Mouse (Mus musculus): Measurements from ENCODE around the gene Olfr1432. TPM values are rescaled to one million over a fixed set of nuclear protein-coding genes. Genes with fewer than 3 reads are reported as not detected.
"Not testable (repeated sequence)": the region's sequence is repeated elsewhere in the genome, so short reads cannot be mapped to it uniquely, and the experiment has no call there.

The Olfr1432 gene
- not detected in 2 replicates for polyA plus RNA-seq (2014; fragmentation: Nextera tagmentation; extraction: Ambion mirVana)

DNA sequence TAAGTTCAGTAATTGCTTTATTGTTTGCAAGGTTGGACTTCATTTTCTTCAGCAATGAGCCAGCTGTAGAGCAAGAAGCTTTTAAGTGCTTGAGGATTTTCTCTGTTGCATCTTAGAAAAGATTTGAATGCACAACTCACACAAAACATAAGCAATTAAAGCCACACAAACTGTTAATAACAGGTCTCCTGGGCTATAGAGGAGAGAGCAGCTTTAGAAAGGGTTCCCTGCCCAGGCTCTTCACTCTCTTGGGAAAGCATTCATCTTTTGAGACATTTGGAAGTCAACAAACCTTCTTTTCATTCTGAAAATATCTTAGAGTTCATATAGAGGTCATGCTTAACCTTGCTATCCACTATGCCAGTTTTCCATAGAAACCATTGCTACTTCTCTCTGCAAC is at the start of gene Olfr1432:
Olfr1432 (minus strand) TSS at position 101 of the 400 bp plus-strand sequence.
- not testable (repeated sequence) for ATAC-seq (replicated peaks; ENCODE audit: low FRiP score); DNase-seq (ENCODE audit: low spot score); H3K4me1 ChIP-seq (replicated peaks; ENCODE audit: control insufficient read depth, insufficient read depth, low read length); H3K27me3 ChIP-seq (ENCODE audit: control insufficient read depth, insufficient read depth, low read length); H3K9me3 ChIP-seq (ENCODE audit: control insufficient read depth, low read length); H3K9ac ChIP-seq (ENCODE audit: low read length); H3K27ac ChIP-seq (ENCODE audit: low read depth, low read length); H3K4me2 ChIP-seq (ENCODE audit: low read depth, low read length, severe bottlenecking); H3K4me3 ChIP-seq (ENCODE audit: low read depth, low read length); H3K36me3 ChIP-seq (ENCODE audit: control insufficient read depth, insufficient read depth, low read length)

DNA sequence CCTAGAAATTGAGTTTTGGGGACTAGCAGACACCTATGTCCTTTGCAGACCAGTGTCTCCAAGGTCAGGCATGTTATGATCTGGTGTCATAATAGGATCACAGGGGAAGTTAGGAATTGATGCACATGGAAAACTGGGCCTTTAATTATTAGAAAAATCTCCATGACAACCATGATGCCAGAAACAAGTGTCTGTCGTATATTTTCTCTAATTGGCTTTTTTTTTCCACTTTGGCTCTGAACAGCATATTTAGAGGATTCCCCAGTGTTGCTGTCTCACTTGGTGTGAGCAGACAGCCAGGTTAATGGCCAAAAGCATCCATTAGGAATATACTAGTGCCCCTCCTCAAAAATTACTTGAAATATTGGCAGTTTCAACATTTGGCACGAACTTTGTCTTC is 47.2 kb upstream of the Olfr1432 start, which contains the start of gene Olfr1434:
Olfr1434 (plus strand) TSS at position 301 of the 400 bp plus-strand sequence.
- no peaks in the 10 kb centered on the region for H3K9me3 ChIP-seq (ENCODE audit: control insufficient read depth, low read length)
- 77% methylated on average over 2 of the region's 2 CpGs for WGBS
- DNase-seq (ENCODE audit: low spot score) = no peak
- no peak within 1 kb of the TSS for H3K4me2 ChIP-seq (ENCODE audit: low read depth, low read length, severe bottlenecking)
- H3K4me1 ChIP-seq (replicated peaks; ENCODE audit: control insufficient read depth, insufficient read depth, low read length) = no peaks in the 10 kb centered on the region
- H3K4me3 ChIP-seq (ENCODE audit: low read depth, low read length) = no peak within 1 kb of the TSS
- H3K27me3 ChIP-seq (ENCODE audit: control insufficient read depth, insufficient read depth, low read length) = no peaks in the 10 kb centered on the region
- no peaks in the 10 kb centered on the region for H3K36me3 ChIP-seq (ENCODE audit: control insufficient read depth, insufficient read depth, low read length)
- H3K27ac ChIP-seq (ENCODE audit: low read depth, low read length) = no peak within 1 kb of the TSS
- H3K9ac ChIP-seq (ENCODE audit: low read length) = no peak within 1 kb of the TSS
- ATAC-seq (replicated peaks; ENCODE audit: low FRiP score) = no peak

DNA sequence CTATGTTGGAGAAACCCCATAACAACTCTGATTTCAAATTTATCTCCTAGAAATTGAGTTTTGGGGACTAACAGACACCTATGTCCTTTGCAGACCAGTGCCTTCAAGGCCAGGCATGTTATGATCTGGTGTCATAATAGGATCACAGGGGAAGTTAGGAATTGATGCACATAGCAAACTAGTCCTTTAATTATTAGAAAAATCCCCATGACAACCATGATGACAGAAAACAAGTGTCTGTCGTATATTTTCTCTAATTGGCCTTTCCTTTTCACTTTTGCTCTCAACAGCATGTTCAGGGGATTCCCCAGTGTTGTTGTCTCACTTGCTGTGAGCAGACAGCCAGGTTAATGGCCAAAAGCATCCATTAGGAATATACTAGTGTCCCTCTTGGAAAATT is 28.3 kb upstream of the Olfr1432 start, which contains the start of gene Olfr235:
Olfr235 (plus strand) TSS at position 301 of the 400 bp plus-strand sequence.
- WGBS = 81% methylated on average over 1 of the region's 1 CpGs
- no peak within 1 kb of the TSS for H3K4me3 ChIP-seq (ENCODE audit: low read depth, low read length)
- H3K27ac ChIP-seq (ENCODE audit: low read depth, low read length) = no peak within 1 kb of the TSS
- DNase-seq (ENCODE audit: low spot score) = no peak
- no peaks in the 10 kb centered on the region for H3K36me3 ChIP-seq (ENCODE audit: control insufficient read depth, insufficient read depth, low read length)
- no peaks in the 10 kb centered on the region for H3K9me3 ChIP-seq (ENCODE audit: control insufficient read depth, low read length)
- H3K4me1 ChIP-seq (replicated peaks; ENCODE audit: control insufficient read depth, insufficient read depth, low read length) = no peaks in the 10 kb centered on the region
- H3K4me2 ChIP-seq (ENCODE audit: low read depth, low read length, severe bottlenecking) = no peak within 1 kb of the TSS
- ATAC-seq (replicated peaks; ENCODE audit: low FRiP score) = no peak
- H3K9ac ChIP-seq (ENCODE audit: low read length) = no peak within 1 kb of the TSS
- no peaks in the 10 kb centered on the region for H3K27me3 ChIP-seq (ENCODE audit: control insufficient read depth, insufficient read depth, low read length)

DNA sequence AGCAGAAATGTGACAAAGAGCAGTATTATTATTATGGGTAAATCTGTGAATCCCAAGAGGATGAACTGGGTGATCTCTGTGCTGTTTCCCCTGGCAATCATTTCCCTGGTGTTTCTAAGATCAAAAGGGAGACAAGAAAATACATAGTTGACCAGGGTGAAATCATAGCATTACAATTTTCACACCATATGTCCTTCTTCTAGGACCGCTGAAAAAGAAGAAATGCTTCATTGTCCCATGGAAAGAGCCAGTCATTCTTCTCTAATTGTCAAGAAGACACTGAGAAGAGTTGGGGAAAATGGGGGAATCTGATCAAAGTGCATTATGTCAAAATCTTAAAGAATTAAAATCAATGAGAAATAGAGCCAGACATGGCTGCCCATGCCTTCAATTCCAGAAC is 9.2 kb upstream of the Olfr1432 start, which contains the start of gene Olfr262:
Olfr262 (minus strand) TSS at position 101 of the 400 bp plus-strand sequence.
- Histone ChIP-seq H3K9me3 (ENCODE audit: control insufficient read depth, low read length) (no peaks in the 10 kb centered on the region), H3K9ac (ENCODE audit: low read length) (no peak within 1 kb of the TSS), H3K27me3 (ENCODE audit: control insufficient read depth, insufficient read depth, low read length) (no peaks in the 10 kb centered on the region), H3K27ac (ENCODE audit: low read depth, low read length) (no peak within 1 kb of the TSS), H3K4me2 (ENCODE audit: low read depth, low read length, severe bottlenecking) (no peak within 1 kb of the TSS), H3K4me3 (ENCODE audit: low read depth, low read length) (no peak within 1 kb of the TSS), H3K36me3 (ENCODE audit: control insufficient read depth, insufficient read depth, low read length) (no peaks in the 10 kb centered on the region), H3K4me1 (replicated peaks; ENCODE audit: control insufficient read depth, insufficient read depth, low read length) (no peaks in the 10 kb centered on the region)
- no peak for DNase-seq (ENCODE audit: low spot score)
- ATAC-seq (replicated peaks; ENCODE audit: low FRiP score) = no peak
- 85% methylated on average over 1 of the region's 1 CpGs for WGBS

DNA sequence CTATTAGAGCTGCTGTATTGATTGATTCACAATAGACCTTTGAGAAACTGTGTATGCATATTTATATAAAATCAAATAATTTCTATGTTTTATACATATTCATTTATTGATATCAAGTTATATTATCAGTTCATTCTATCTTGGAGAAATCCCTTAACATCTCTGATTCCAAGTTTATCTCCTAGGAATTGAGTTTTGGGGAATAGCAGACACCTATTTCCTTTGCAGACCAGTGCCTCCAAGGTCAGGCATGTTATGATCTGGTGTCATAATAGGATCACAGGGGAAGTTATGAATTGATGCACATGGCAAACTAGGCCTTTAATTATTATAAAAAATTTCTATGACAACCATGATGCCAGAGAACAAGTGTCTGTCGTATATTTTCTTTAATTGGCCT is 32.1 kb downstream of the Olfr1432 start, which contains the start of gene Olfr1431:
Olfr1431 (plus strand) TSS at position 301 of the 400 bp plus-strand sequence.
- H3K27me3 ChIP-seq (ENCODE audit: control insufficient read depth, insufficient read depth, low read length) = no peaks in the 10 kb centered on the region
- no peak within 1 kb of the TSS for H3K4me3 ChIP-seq (ENCODE audit: low read depth, low read length)
- no peak within 1 kb of the TSS for H3K4me2 ChIP-seq (ENCODE audit: low read depth, low read length, severe bottlenecking)
- H3K4me1 ChIP-seq (replicated peaks; ENCODE audit: control insufficient read depth, insufficient read depth, low read length) = no peaks in the 10 kb centered on the region
- H3K9ac ChIP-seq (ENCODE audit: low read length) = no peak within 1 kb of the TSS
- DNase-seq (ENCODE audit: low spot score) (no peak), ATAC-seq (replicated peaks; ENCODE audit: low FRiP score) (no peak)
- no peak within 1 kb of the TSS for H3K27ac ChIP-seq (ENCODE audit: low read depth, low read length)
- no peaks in the 10 kb centered on the region for H3K9me3 ChIP-seq (ENCODE audit: control insufficient read depth, low read length)
- H3K36me3 ChIP-seq (ENCODE audit: control insufficient read depth, insufficient read depth, low read length) = no peaks in the 10 kb centered on the region
- WGBS = 79% methylated on average over 1 of the region's 1 CpGs

DNA sequence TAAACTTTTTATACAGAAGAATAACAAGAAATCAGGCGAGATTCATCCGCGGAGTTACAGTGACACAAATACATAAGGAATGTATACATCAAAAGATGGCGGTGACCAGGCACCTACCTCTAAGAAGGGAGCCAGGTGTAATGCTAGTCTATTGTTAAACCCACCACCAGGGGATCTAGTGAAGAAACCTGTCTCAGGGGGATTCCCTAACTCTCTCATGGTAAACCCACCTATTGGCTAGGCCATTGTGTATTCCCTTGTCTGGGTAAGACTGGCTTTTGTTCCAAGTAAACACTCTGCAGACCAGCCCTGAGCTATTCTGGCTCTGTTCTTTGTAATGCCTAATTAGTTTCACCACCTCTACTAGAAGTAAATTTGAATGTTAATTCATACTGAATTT is 33.3 kb downstream of the Olfr1432 start:
- not testable (repeated sequence) for H3K36me3 ChIP-seq (ENCODE audit: control insufficient read depth, insufficient read depth, low read length); H3K4me2 ChIP-seq (ENCODE audit: low read depth, low read length, severe bottlenecking); H3K9me3 ChIP-seq (ENCODE audit: control insufficient read depth, low read length); H3K27ac ChIP-seq (ENCODE audit: low read depth, low read length); ATAC-seq (replicated peaks; ENCODE audit: low FRiP score); H3K4me1 ChIP-seq (replicated peaks; ENCODE audit: control insufficient read depth, insufficient read depth, low read length); DNase-seq (ENCODE audit: low spot score); H3K9ac ChIP-seq (ENCODE audit: low read length); H3K4me3 ChIP-seq (ENCODE audit: low read depth, low read length); H3K27me3 ChIP-seq (ENCODE audit: control insufficient read depth, insufficient read depth, low read length)
- 88% methylated on average over 4 of the region's 4 CpGs for WGBS

Other genes starting within 250 kb of the Olfr1432 start
- gene Olfr1423, start 191.3 kb downstream of the Olfr1432 start, polyA plus RNA-seq (2014; fragmentation: Nextera tagmentation; extraction: Ambion mirVana) = not detected in 2 replicates
- gene Olfr1424, start 169.9 kb downstream of the Olfr1432 start, polyA plus RNA-seq (2014; fragmentation: Nextera tagmentation; extraction: Ambion mirVana) = not detected in 2 replicates
- not detected in 2 replicates for gene Olfr1425, start 154.9 kb downstream of the Olfr1432 start, polyA plus RNA-seq (2014; fragmentation: Nextera tagmentation; extraction: Ambion mirVana)
- not detected in 2 replicates for gene Olfr1426, start 140.6 kb downstream of the Olfr1432 start, polyA plus RNA-seq (2014; fragmentation: Nextera tagmentation; extraction: Ambion mirVana)
- gene Olfr1427, start 129.3 kb downstream of the Olfr1432 start, polyA plus RNA-seq (2014; fragmentation: Nextera tagmentation; extraction: Ambion mirVana) = not detected in 2 replicates
- not detected in 2 replicates for gene Olfr1428, start 116.7 kb downstream of the Olfr1432 start, polyA plus RNA-seq (2014; fragmentation: Nextera tagmentation; extraction: Ambion mirVana)
- not detected in 2 replicates for gene Olfr76, start 109.4 kb downstream of the Olfr1432 start, polyA plus RNA-seq (2014; fragmentation: Nextera tagmentation; extraction: Ambion mirVana)
- gene Olfr1555-ps1, start 62.5 kb downstream of the Olfr1432 start, polyA plus RNA-seq (2014; fragmentation: Nextera tagmentation; extraction: Ambion mirVana) = not detected in 2 replicates
- gene Olfr1431, start 32.0 kb downstream of the Olfr1432 start, polyA plus RNA-seq (2014; fragmentation: Nextera tagmentation; extraction: Ambion mirVana) = not detected in 2 replicates
- gene Olfr262, start 9.1 kb upstream of the Olfr1432 start, polyA plus RNA-seq (2014; fragmentation: Nextera tagmentation; extraction: Ambion mirVana) = not detected in 2 replicates
- not detected in 2 replicates for gene Olfr235, start 28.4 kb upstream of the Olfr1432 start, polyA plus RNA-seq (2014; fragmentation: Nextera tagmentation; extraction: Ambion mirVana)
- not detected in 2 replicates for gene Olfr1434, start 47.3 kb upstream of the Olfr1432 start, polyA plus RNA-seq (2014; fragmentation: Nextera tagmentation; extraction: Ambion mirVana)
- gene Olfr1436, start 66.5 kb upstream of the Olfr1432 start, polyA plus RNA-seq (2014; fragmentation: Nextera tagmentation; extraction: Ambion mirVana) = not detected in 2 replicates
- gene Olfr1437, start 92.5 kb upstream of the Olfr1432 start, polyA plus RNA-seq (2014; fragmentation: Nextera tagmentation; extraction: Ambion mirVana) = not detected in 2 replicates
- not detected in 2 replicates for gene Olfr1438-ps1, start 103.3 kb upstream of the Olfr1432 start, polyA plus RNA-seq (2014; fragmentation: Nextera tagmentation; extraction: Ambion mirVana)
- not detected in 2 replicates for gene Olfr1440, start 154.7 kb upstream of the Olfr1432 start, polyA plus RNA-seq (2014; fragmentation: Nextera tagmentation; extraction: Ambion mirVana)
- not detected in 2 replicates for gene Olfr1441, start 184.8 kb upstream of the Olfr1432 start, polyA plus RNA-seq (2014; fragmentation: Nextera tagmentation; extraction: Ambion mirVana)
- not detected in 2 replicates for gene Pfpl, start 195.3 kb upstream of the Olfr1432 start, polyA plus RNA-seq (2014; fragmentation: Nextera tagmentation; extraction: Ambion mirVana)
- 0.28 and 0.41 TPM in 2 replicates for gene Mpeg1, start 228.2 kb upstream of the Olfr1432 start, polyA plus RNA-seq (2014; fragmentation: Nextera tagmentation; extraction: Ambion mirVana)

All from forebrain, embryonic 11.5 days (tissue).